Mouse (Mus musculus): ENCODE data around the gene Rspo1.
"Not testable (repeated sequence)": the region's sequence is repeated elsewhere in the genome, so short reads cannot be mapped to it uniquely, and the experiment has no call there.

Rspo1 gene

GRCm38 (mm10) chr4:124985671-124986602 lies at the start of gene Rspo1:
Gene Rspo1 (plus strand): TSS chr4:124986430.
- no peak for DNase-seq

- DNase-seq, result peak; percentile 90
Measured at GRCm38 (mm10) chr4:124936613-124937471, 49.4 kb upstream of the Rspo1 start, which contains the start of gene 9930104L06Rik. Gene 9930104L06Rik (plus strand): TSS chr4:124937048.

- not testable (repeated sequence) for DNase-seq
Measured at GRCm38 (mm10) chr4:124939211-124939610, 47.0 kb upstream of the Rspo1 start, which contains the start of gene Cdca8. Gene Cdca8 (minus strand): TSS chr4:124939311.

GRCm38 (mm10) chr4:124943022-124943421 lies 43.2 kb upstream of the Rspo1 start:
- peak; percentile 55 for DNase-seq

GRCm38 (mm10) chr4:124943781-124944180 lies 42.4 kb upstream of the Rspo1 start:
- no peak for DNase-seq

GRCm38 (mm10) chr4:124944961-124945360 lies 41.3 kb upstream of the Rspo1 start:
- no peak for DNase-seq

- DNase-seq, result no peak
Measured at GRCm38 (mm10) chr4:124949488-124949887, 36.7 kb upstream of the Rspo1 start.

GRCm38 (mm10) chr4:124950181-124951035 lies 35.8 kb upstream of the Rspo1 start:
- no peak for DNase-seq

- DNase-seq, result no peak
Measured at GRCm38 (mm10) chr4:124951036-124951433, 35.2 kb upstream of the Rspo1 start.

- no peak for DNase-seq
Measured at GRCm38 (mm10) chr4:124953546-124953945, 32.7 kb upstream of the Rspo1 start.

GRCm38 (mm10) chr4:124957284-124957683 lies 28.9 kb upstream of the Rspo1 start:
- no peak for DNase-seq

- no peak for DNase-seq
Measured at GRCm38 (mm10) chr4:124959062-124959461, 27.2 kb upstream of the Rspo1 start.

GRCm38 (mm10) chr4:124960940-124961339 lies 25.3 kb upstream of the Rspo1 start:
- DNase-seq, result peak; percentile 14

- DNase-seq, result no peak
Measured at GRCm38 (mm10) chr4:124962576-124962975, 23.7 kb upstream of the Rspo1 start.

- no peak for DNase-seq
Measured at GRCm38 (mm10) chr4:124964912-124965599, 21.2 kb upstream of the Rspo1 start.

GRCm38 (mm10) chr4:124968711-124969110 lies 17.5 kb upstream of the Rspo1 start:
- no peak for DNase-seq

GRCm38 (mm10) chr4:124969219-124969848 lies 16.9 kb upstream of the Rspo1 start:
- no peak for DNase-seq

- no peak for DNase-seq
Measured at GRCm38 (mm10) chr4:124970194-124970593, 16.0 kb upstream of the Rspo1 start.

GRCm38 (mm10) chr4:124970677-124971076 lies 15.6 kb upstream of the Rspo1 start:
- no peak for DNase-seq

- DNase-seq, result no peak
Measured at GRCm38 (mm10) chr4:124971094-124971493, 15.1 kb upstream of the Rspo1 start.

- no peak for DNase-seq
Measured at GRCm38 (mm10) chr4:124972316-124972715, 13.9 kb upstream of the Rspo1 start.
